Mouse (Mus musculus) G1E (cell line): ENCODE data around the gene Irf2bp1.

Source experiments
- CTCF ChIP-seq: IDR thresholded peaks from 2 replicates; pipeline ENCODE4 v1.5.1; 2012; ENCODE audit warnings: low read depth, low read length, inconsistent platforms, mixed read lengths
- GATA1 ChIP-seq: IDR thresholded peaks from 2 replicates; pipeline ENCODE4 v1.6.1; 2012; ENCODE audit warnings: borderline replicate concordance, low read length, inconsistent platforms, mixed read lengths

DNA sequence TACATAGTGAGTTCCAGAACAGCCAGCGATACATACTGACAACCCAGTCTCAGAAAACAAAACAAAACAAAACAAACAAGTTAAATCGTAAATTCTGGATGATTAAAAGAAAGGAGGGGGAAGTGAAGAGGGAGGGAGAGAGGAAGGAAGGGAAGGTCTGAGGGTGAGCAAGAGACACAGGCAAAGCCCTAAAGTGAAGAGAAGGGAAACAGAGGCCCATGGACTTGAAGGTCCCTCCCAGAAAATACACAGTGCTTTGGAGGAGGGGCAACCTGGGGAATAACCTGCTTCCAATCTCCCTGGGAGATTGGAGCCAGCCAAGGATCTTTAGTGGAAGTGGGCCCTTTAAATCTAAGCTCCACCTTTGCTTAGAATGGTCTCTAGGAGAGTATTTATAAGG lies 16.7 kb upstream of the Irf2bp1 start, which contains the start of gene Nanos2:
- TF ChIP-seq CTCF, result no peak
- no peak for TF ChIP-seq GATA1
